Mouse (Mus musculus) WW6 (cell line): Measurements from ENCODE around the gene Ints11.

ENCODE experiments used
- DNase-seq: peaks from one replicate; pipeline ENCODE4 v3.0.0-alpha.2; 2013; ENCODE audit warnings: low read depth, low spot score

Gene Ints11

DNA sequence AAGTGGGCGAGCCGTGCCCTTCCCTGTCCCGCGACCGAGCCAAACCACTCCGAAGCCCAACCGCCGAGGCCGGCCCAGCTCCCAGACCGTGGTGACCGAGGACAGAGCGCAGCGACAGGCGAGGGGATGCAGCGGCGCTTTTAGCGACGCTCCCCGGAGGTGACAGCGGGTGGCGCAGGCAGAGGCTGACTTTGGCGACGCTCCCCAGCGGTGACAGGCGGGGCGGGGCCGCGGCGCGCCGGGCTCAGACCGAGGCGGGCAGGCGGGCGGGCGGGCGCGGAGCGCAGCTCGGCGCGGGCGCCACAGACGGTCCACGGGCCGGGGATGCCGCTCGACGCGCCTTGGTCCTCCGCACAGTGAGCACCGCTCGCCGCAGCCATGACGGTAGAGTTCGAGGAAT lies 22.7 kb downstream of the Ints11 start:
- DNase-seq: no peak

DNA sequence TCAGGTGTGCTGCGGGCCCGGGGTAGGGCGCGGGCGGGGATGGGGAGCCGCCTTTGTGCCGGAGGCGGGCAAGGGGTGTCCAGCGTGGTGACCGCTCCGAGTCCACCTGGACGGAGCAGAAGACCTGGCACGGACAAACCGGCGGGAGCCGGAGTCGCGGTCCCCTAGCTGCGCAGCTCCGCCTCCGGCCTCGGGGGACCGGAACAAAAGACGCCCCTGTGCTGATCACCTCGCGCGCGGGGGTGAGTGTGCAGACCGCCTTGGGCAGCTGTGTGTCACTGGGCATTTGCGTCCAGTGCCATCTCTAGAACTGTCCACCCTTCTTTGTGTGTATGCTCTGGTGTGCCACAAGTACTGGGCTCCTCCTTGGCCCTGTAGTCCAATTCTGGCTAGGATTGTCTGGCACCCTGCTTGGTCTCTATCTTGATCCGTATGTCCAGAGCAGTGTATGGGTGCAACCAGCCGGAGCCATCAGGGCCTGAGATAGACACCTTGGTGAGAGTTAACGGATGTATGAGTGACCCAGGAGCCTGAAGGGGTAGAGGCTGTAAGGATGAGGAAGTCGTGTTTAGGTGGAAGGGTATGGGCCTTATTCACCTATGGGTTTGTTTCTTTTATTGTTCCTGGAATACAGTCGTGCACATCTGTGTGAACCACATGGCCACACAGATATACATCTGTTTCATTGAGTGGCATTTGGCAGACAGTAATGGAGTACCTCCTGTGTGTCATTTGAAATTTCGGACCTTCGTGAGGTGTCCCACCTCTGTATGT lies 23.3 kb downstream of the Ints11 start:
- no peak for DNase-seq

DNA sequence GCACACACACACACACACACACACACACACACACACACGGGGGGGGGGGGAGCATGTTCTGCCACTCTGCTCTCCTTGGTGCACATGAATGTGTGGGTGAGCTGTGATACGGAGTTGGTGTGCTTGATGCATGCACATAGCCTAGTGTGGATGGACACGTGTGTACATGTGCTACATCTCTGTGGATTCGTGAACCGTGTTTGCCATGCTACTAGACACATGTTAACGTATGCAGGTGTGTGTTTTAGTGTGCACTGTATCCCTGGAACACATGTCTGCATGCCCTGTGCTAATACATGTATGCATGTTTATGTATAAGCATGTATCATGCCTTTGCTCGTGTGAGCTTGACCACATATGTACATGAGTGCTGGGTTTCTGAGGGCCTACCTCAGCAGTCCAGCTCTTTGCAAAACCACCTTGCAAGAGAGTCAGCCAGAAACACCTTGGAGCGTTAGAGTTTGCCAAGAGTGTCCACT lies 23.9 kb downstream of the Ints11 start:
- DNase-seq: no peak

DNA sequence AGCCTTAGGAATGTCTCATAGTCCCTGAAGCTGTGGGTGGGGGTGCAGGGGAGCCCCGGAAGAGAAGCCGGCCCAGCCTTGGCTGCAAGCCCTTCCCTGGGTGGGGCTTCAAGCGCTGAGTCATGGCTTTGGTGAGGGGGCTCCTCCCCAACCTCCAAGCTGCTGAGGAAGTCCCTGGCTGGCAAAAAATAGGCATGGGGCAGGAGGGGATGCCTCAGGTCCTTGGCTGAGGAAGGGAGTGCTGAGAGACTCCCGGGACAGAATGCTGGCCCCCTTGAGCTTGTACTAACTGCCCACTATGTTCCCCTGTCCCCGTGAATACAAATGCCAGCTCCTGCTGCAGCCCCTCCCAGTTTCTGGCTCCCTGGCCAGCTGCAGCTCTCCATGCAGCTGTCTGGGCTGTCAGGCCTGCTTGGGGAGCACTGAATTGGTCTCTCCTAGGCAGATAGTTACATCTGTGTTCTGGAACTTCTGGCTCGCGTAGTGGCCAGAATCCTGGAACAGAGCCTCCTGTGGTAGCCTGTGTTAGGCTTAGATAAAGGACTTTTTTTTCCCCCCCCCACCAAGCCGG lies 25.1 kb downstream of the Ints11 start:
- DNase-seq: no peak

DNA sequence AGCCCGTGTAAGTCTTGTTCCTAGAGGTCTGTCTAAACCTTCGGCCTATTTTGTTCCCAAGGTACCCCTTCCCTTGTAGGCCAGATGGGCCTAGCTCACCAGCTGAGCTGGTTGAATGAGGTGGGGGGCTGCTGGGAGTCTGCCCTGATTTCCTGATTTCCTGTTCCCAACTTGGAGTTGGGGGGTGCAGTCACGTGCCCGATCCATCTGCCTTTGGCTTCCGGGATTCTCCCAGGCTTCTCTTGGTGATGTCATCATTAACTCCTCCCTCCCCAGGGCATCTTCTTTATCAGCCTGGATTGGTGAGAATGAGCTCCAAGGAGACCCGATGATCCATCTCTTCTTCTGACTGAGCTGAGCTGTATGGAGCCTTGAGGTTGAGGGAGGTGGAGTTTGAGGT lies 25.9 kb downstream of the Ints11 start:
- no peak for DNase-seq

DNA sequence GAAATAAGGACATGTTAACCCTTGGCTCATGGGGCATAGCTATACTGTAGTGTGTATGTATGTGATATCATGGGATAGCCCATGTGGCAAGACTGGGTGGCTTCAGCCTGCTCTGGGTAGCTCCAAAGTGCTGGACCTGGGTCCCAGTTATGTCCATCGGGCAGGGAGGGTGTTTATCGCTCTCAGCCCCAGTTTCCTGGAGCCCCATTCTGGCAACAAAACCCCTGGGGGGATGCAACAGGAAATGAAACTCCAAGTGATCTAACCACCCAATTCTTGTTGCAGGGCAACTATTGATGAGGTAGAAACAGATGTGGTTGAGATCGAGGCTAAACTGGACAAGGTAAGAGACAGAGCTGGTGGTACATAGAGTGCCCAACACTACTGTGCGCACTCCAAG lies 26.5 kb downstream of the Ints11 start:
- DNase-seq: no peak

DNA sequence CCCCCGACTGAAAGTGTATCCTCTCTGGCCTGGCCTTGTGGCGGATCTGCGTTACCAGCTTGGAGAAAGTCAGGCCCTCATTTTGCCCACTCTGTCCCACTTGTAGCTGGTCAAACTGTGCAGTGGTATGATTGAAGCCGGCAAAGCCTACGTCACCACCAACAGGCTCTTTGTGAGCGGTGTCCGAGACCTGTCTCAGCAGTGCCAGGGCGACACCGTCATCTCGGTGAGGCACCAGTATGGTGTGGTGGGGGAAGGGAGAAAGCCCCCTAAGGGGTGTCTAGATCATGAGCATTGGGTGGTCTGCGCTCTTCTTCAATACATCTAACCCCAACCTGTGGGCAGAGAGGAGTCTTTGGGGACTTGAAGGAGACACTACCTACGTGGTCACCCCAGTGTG lies 27.1 kb downstream of the Ints11 start:
- no peak for DNase-seq

DNA sequence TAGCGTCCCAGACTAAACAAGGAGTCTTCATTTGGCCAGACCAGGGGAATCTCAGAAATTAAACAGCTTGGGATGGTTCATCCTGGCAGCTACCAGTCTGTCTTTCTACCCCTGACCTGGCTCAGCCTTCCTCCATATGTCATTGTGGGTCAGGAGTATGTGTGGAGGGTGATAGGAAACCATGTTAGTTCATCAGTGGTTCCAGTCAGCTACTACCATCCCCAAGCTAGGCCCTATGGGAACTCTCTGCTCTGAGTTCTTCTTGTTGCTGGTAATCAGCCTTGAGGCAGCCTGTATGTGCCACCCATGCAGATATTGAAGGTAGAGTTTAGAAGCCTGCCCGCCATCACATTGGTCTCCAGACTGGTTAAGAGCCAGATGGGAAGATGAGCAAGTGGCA lies 29.0 kb downstream of the Ints11 start:
- no peak for DNase-seq

DNA sequence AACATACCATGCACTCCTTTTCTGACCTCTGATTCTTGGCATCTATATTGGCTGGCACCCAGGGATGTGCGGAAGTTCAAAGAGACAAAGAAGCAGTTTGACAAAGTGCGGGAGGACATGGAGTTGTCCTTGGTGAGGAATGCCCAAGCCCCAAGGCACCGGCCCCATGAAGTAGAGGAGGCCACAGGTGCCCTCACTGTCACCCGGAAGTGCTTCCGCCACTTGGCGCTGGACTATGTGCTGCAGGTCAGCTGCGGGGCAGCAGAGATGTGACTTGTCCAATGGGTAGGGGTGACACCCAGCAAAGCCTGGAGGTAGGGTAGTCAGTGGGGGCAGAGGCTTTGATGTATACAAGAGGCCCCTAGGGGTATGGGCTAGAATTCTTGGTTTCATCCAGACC lies 30.0 kb downstream of the Ints11 start:
- DNase-seq: no peak

DNA sequence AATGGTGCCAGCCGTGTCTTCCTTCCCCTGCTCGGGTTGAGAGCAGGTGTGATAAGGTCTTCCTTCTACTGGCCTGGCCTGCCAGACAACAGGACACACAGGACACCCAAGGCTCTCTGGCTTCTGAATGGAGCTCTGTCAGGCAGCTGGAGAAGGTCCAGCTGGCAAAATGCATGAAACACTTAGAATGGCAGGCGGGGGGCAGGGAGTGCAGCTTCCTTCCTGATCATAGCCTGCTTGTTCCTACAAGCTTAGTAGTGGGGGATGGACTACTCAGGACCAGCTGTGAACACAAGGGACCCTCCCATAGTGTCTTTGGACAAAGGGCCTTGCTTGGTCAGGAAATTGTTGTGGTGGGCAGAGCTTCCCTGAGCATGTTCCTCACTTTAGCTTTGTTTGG lies 31.9 kb downstream of the Ints11 start:
- no peak for DNase-seq

DNA sequence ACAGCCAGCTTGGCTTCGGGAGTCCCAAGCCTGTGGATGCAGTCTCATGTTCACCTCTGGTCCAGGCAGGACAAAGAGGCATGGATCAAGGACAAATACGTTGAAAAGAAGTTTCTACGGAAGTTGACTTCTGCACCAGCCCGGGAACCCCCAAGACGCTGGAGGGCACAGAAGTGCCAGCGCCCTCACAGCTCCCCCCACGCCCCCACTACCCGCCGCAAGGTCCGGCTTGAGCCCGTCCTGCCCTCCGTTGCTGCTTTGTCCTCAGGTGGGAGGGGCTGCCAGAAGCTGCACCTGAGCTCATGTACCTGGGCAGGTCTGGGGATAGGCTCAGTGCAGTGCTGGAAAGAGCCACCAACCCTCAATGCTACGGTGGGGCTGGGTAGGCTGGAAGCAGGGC lies 33.9 kb downstream of the Ints11 start:
- DNase-seq: no peak

DNA sequence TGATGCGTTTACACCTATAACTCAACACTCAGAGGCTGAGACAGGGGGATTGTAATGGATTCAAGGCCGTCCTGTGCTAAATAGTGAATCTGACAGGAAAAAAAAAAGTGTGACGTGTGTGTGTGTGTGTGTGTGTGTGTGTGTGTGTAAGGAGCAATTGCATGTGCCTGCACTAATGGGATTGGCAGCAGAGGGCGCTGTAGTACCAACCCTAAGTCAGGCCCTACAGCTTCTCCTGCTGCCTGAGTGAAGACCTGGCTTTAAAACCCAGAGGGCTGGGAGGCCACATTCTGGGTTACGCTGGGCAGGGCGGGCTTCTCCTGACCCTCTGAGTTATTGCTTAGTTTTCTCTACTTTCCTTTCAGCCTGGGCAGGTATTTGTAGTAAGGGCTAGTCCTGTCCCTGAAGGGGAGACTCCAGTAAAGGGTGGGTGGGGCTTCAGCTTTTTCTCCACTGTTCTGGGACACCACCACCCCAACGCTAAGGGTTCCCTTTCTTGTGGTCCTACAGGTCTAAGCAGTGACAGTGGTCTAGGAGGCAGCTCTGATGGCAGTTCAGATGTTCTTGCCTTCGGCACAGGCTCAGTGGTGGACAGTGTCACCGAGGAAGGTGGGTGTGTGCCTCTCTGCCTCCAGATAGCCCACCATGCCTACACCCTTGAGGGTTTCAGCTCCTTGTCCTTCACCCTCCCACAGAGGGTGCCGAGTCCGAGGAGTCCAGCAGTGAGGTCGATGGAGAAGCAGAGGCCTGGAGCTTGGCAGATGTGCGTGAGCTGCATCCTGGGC lies 35.2 kb downstream of the Ints11 start:
- no peak for DNase-seq

DNA sequence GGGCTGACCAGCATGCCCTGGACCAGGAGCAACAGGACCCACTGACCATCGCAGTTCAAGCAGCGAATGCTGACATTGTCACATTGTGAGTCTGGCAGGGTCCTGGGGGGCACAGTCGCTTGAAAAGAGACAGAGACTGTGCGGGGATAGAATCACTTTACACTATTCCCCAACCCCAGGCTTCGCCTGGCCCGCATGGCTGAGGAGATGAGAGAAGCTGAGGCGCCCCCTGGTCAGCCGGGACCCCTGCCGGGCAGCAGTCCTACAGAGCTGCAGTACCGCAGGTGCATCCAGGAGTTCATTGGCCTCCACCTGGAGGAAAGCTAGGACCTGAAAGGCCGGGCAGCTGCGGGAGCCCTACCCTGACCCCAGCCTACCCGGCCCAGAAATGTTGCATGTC lies 36.3 kb downstream of the Ints11 start:
- no peak for DNase-seq

DNA sequence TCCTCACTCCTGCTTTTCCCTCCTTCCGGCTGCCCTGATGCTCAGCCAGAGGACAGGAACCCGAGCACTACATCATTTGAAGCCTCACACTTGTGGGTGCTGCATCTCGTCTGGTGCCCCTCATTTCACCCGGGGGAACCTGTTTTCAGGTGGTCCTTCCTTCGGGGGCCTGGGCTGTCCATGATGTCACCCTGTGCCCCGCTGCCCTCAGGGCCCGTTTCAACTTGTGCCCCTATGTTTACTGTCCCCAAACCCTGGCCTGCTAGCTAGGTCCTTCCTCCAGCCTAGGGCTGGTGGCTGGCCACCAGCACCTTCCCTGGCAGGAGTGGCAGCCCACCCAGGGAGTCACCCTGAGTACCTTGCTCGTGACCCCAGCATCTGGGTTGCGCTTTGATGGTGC lies 36.8 kb downstream of the Ints11 start:
- no peak for DNase-seq

DNA sequence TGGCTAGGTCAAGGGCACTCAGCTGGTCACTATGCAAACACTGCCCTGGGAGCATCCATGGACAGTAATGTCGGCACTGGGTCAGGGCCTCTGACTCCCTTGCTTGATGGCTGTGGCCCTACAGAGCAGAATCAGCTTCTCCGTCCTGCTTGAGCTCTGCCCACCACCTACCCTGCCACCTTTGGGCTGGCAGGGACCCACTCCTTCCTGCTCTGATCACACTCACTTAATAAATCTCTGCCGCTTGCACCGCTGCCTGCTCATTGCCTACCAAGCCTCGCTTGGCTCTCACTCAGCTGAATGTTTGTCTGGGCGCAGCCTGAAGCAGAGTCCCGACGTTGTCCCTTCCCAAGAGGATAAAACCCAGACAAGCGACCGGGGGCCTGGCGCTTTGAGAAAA lies 37.7 kb downstream of the Ints11 start:
- no peak for DNase-seq

DNA sequence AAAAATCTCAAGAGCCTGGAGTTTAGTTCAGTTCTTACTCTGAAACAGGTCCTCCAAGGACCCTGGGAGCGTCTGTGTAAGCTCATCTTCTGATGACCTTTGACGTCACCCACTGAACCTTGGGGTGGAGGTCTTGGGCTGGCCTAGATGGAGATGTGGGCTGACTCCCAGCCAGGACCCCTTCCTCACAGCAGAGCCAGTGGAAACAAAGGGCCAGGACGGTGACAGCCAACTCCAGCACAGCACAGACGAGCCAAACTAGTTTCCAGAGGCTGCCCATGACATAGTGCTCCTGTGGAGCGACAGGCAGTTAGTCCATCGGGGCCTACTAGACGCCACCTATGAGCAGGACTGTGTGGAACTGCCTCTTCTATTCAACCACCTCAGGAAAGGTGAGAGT lies 38.9 kb downstream of the Ints11 start:
- no peak for DNase-seq

DNA sequence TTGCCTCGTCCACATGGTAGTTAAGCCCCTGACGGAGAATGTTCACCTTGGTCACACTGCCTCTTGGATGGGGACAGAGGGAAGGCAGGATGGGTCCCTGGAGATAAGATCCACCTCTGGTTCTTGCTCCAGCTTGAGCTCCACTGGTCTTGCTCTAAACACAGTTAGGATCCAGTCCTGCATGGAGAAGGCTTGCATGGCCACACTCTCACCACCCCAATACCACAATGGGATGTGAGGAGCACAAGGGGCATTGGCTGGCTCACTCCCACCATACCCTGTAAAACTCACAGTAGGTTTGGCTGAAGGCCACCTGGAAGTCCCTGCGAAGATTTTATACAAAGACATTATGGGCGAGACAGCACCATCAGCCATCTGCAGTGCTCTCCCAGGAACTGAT lies 39.4 kb downstream of the Ints11 start:
- DNase-seq: no peak

DNA sequence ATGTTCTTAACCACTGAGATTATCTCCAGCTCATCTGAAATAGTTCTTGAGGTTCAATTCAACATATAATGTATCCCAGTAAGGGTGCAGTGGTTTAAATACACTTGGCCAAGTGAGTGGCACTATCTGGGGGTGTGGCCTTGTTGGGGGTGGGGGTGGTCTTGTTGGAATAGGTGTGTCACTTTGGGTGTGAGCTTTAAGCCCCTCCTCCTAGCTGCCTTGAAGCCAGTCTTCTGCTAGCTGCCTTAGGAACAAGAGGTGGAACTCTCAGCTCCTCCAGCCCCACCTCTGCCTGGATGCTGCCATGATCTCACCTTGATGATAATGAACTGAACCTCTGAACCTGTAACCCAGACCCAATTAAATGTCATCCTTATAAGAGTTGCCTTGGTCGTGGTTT lies 62.7 kb downstream of the Ints11 start:
- DNase-seq: no peak
